Mouse (Mus musculus) urinary bladder, postnatal 10 days (tissue): Measurements from ENCODE around the gene Smyd3.

ENCODE experiments used
- DNase-seq: peaks from one replicate; pipeline ENCODE4 v3.0.0; 2022; ENCODE audit warnings: low spot score

The Smyd3 gene

GRCm38 (mm10) chr1:179517713-179518465 is at the start of gene Smyd3:
Gene Smyd3, minus strand, starts transcription at chr1:179518041.
- peak; percentile 42 for DNase-seq

GRCm38 (mm10) chr1:179567558-179567957 is 49.7 kb upstream of the Smyd3 start:
- no peak for DNase-seq

GRCm38 (mm10) chr1:179563926-179564325 is 46.1 kb upstream of the Smyd3 start:
- no peak for DNase-seq

- DNase-seq, result no peak
Observed at GRCm38 (mm10) chr1:179563211-179563610, 45.4 kb upstream of the Smyd3 start.

GRCm38 (mm10) chr1:179560845-179561430 is 43.1 kb upstream of the Smyd3 start:
- DNase-seq, result no peak

GRCm38 (mm10) chr1:179559446-179560194 is 41.8 kb upstream of the Smyd3 start:
- DNase-seq, result no peak

- DNase-seq, result no peak
Observed at GRCm38 (mm10) chr1:179556921-179557320, 39.1 kb upstream of the Smyd3 start.

- no peak for DNase-seq
Observed at GRCm38 (mm10) chr1:179553949-179554347, 36.1 kb upstream of the Smyd3 start.

- no peak for DNase-seq
Observed at GRCm38 (mm10) chr1:179553197-179553948, 35.5 kb upstream of the Smyd3 start.

- DNase-seq, result no peak
Observed at GRCm38 (mm10) chr1:179552751-179553150, 34.9 kb upstream of the Smyd3 start.

- no peak for DNase-seq
Observed at GRCm38 (mm10) chr1:179551921-179552320, 34.1 kb upstream of the Smyd3 start.

GRCm38 (mm10) chr1:179551336-179551735 is 33.5 kb upstream of the Smyd3 start:
- DNase-seq, result no peak

- DNase-seq, result no peak
Observed at GRCm38 (mm10) chr1:179548996-179549752, 31.3 kb upstream of the Smyd3 start.

- DNase-seq, result no peak
Observed at GRCm38 (mm10) chr1:179548220-179548619, 30.4 kb upstream of the Smyd3 start.

GRCm38 (mm10) chr1:179547176-179547575 is 29.3 kb upstream of the Smyd3 start:
- DNase-seq, result no peak

- DNase-seq, result no peak
Observed at GRCm38 (mm10) chr1:179546551-179546917, 28.7 kb upstream of the Smyd3 start.

GRCm38 (mm10) chr1:179545768-179546550 is 28.1 kb upstream of the Smyd3 start, which contains the start of the genes Tfb2m and Cnst:
Gene Tfb2m, minus strand, starts transcription at chr1:179546267.
Gene Cnst, plus strand, starts transcription at chr1:179546370.
- DNase-seq, result peak; percentile 92

GRCm38 (mm10) chr1:179541502-179541901 is 23.7 kb upstream of the Smyd3 start:
- DNase-seq, result no peak

- no peak for DNase-seq
Observed at GRCm38 (mm10) chr1:179539887-179540286, 22.0 kb upstream of the Smyd3 start.

- DNase-seq, result no peak
Observed at GRCm38 (mm10) chr1:179539054-179539453, 21.2 kb upstream of the Smyd3 start.

GRCm38 (mm10) chr1:179519901-179520300 is 2.1 kb upstream of the Smyd3 start:
- no peak for DNase-seq
